Mouse (Mus musculus): ENCODE measurements around the gene Atf7. TPM values are rescaled to one million over a fixed set of nuclear protein-coding genes. Genes with fewer than 3 reads are reported as not detected.

The Atf7 gene
- polyA plus RNA-seq, 1 experiment from 2014 or later: 15.5 TPM

DNA sequence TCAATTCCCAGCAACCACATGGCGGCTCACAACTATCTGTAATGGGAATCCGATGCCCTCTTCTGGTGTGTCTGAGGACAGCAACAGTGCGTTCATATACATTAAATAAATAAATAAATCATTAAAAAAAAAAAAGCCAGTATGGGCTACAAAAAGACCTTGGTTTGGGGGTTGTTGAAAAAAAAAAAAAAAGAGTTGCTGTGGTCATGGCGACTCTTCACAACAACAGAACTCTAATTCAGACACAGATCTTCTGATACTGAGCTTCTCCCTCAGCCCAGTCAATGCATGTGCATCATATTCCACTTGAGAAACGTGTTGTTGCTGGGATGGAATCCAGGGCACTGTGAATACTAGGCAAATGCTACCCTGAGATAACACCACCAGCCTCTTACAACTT is 72.7 kb downstream of the Atf7 start:
- no peak overlapping the region for H3K9ac ChIP-seq (ENCODE audit: low read length)
- no peak overlapping the region for H3K4me2 ChIP-seq (ENCODE audit: low read depth, low read length, severe bottlenecking)
- WGBS: 94% methylated on average over 5 of the region's 5 CpGs
- ATAC-seq (replicated peaks; ENCODE audit: low FRiP score) (no peak), DNase-seq (ENCODE audit: low spot score) (no peak)
- no peaks in the 10 kb centered on the region for H3K9me3 ChIP-seq (ENCODE audit: control insufficient read depth, low read length)
- no peaks in the 10 kb centered on the region for H3K4me1 ChIP-seq (replicated peaks; ENCODE audit: control insufficient read depth, insufficient read depth, low read length)
- no peak overlapping the region for H3K4me3 ChIP-seq (ENCODE audit: low read depth, low read length)
- no peaks in the 10 kb centered on the region for H3K27me3 ChIP-seq (ENCODE audit: control insufficient read depth, insufficient read depth, low read length)
- H3K36me3 ChIP-seq (ENCODE audit: control insufficient read depth, insufficient read depth, low read length): peaks cover 3% of the 10 kb centered on the region; the same call in 1 of the 2 replicates
- no peak overlapping the region for H3K27ac ChIP-seq (ENCODE audit: low read depth, low read length)

- H3K9me3 ChIP-seq (ENCODE audit: control insufficient read depth, low read length): no peaks in the 10 kb centered on the region
- no peak overlapping the region for H3K4me2 ChIP-seq (ENCODE audit: low read depth, low read length, severe bottlenecking)
- no peaks in the 10 kb centered on the region for H3K4me1 ChIP-seq (replicated peaks; ENCODE audit: control insufficient read depth, insufficient read depth, low read length)
- no peaks in the 10 kb centered on the region for H3K27me3 ChIP-seq (ENCODE audit: control insufficient read depth, insufficient read depth, low read length)
- no peaks in the 10 kb centered on the region for H3K36me3 ChIP-seq (ENCODE audit: control insufficient read depth, insufficient read depth, low read length)
- no peak for ATAC-seq (replicated peaks; ENCODE audit: low FRiP score)
- no peak for DNase-seq (ENCODE audit: low spot score)
- 94% methylated on average over 3 of the region's 3 CpGs for WGBS
- H3K9ac ChIP-seq (ENCODE audit: low read length): no peak overlapping the region
- H3K27ac ChIP-seq (ENCODE audit: low read depth, low read length): no peak overlapping the region
- H3K4me3 ChIP-seq (ENCODE audit: low read depth, low read length): no peak overlapping the region
Measured at GRCm38 (mm10) chr15:102547478-102547877, 77.8 kb downstream of the Atf7 start.

- Histone ChIP-seq H3K27ac (ENCODE audit: low read depth, low read length) (no peak overlapping the region), H3K4me2 (ENCODE audit: low read depth, low read length, severe bottlenecking) (no peak overlapping the region), H3K4me1 (replicated peaks; ENCODE audit: control insufficient read depth, insufficient read depth, low read length) (no peaks in the 10 kb centered on the region), H3K4me3 (ENCODE audit: low read depth, low read length) (no peak overlapping the region), H3K9ac (ENCODE audit: low read length) (no peak overlapping the region), H3K36me3 (ENCODE audit: control insufficient read depth, insufficient read depth, low read length) (no peaks in the 10 kb centered on the region), H3K9me3 (ENCODE audit: control insufficient read depth, low read length) (no peaks in the 10 kb centered on the region), H3K27me3 (ENCODE audit: control insufficient read depth, insufficient read depth, low read length) (no peaks in the 10 kb centered on the region)
- no peak for DNase-seq (ENCODE audit: low spot score)
- 93% methylated on average over 3 of the region's 3 CpGs for WGBS
- ATAC-seq (replicated peaks; ENCODE audit: low FRiP score): no peak
Measured at GRCm38 (mm10) chr15:102546677-102547427, 78.4 kb downstream of the Atf7 start.

DNA sequence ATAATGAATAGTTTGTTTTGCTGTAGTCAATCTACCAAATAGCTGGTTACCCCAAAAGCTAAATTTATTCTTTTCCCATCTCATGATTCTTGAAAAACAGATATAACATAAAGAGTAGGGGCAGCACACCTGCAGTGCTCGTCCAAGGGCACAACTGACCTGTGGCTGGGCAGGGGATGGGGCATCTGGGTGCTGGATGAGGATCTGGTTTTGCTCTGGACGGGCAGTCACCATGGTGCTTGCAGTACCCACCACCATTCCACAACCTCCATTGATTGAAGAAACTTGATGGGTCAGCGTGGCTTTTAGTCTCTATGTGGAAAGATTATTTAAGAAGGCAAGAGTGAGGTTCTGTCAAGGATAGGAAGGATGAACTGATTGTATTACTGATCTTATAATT is 79.0 kb downstream of the Atf7 start:
- Histone ChIP-seq H3K4me3 (ENCODE audit: low read depth, low read length) (no peak overlapping the region), H3K4me2 (ENCODE audit: low read depth, low read length, severe bottlenecking) (no peak overlapping the region), H3K27ac (ENCODE audit: low read depth, low read length) (no peak overlapping the region), H3K27me3 (ENCODE audit: control insufficient read depth, insufficient read depth, low read length) (no peaks in the 10 kb centered on the region), H3K36me3 (ENCODE audit: control insufficient read depth, insufficient read depth, low read length) (no peaks in the 10 kb centered on the region), H3K4me1 (replicated peaks; ENCODE audit: control insufficient read depth, insufficient read depth, low read length) (no peaks in the 10 kb centered on the region), H3K9ac (ENCODE audit: low read length) (no peak overlapping the region), H3K9me3 (ENCODE audit: control insufficient read depth, low read length) (no peaks in the 10 kb centered on the region)
- 84% methylated on average over 3 of the region's 3 CpGs for WGBS
- DNase-seq (ENCODE audit: low spot score): no peak
- no peak for ATAC-seq (replicated peaks; ENCODE audit: low FRiP score)

DNA sequence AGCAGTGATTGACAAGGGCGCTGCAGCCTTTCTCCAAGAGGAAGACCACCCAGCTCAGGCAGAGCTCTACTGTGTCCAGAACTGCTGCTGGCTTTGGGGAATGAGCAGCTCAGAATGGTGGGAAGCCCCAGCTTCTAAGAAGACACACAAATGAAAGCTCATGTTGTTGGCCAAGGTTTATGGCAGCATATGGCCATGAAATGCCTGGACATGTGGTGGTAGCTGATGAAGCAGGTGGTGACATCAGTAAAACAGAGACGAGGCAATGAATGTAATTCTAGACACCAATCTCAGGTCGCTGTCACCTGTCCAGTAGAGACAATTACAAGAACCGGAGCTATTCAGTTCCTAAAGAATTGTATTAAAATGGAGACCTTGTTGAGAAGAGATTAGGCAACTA is 80.5 kb downstream of the Atf7 start:
- Histone ChIP-seq H3K36me3 (ENCODE audit: control insufficient read depth, insufficient read depth, low read length) (no peaks in the 10 kb centered on the region), H3K27me3 (ENCODE audit: control insufficient read depth, insufficient read depth, low read length) (no peaks in the 10 kb centered on the region), H3K9me3 (ENCODE audit: control insufficient read depth, low read length) (no peaks in the 10 kb centered on the region), H3K4me2 (ENCODE audit: low read depth, low read length, severe bottlenecking) (no peak overlapping the region), H3K27ac (ENCODE audit: low read depth, low read length) (no peak overlapping the region), H3K4me3 (ENCODE audit: low read depth, low read length) (no peak overlapping the region), H3K9ac (ENCODE audit: low read length) (no peak overlapping the region), H3K4me1 (replicated peaks; ENCODE audit: control insufficient read depth, insufficient read depth, low read length) (no peaks in the 10 kb centered on the region)
- 95% methylated on average over 4 of the region's 4 CpGs for WGBS
- DNase-seq (ENCODE audit: low spot score): no peak
- ATAC-seq (replicated peaks; ENCODE audit: low FRiP score): no peak

- H3K36me3 ChIP-seq (ENCODE audit: control insufficient read depth, insufficient read depth, low read length): no peaks in the 10 kb centered on the region
- DNase-seq (ENCODE audit: low spot score) (no peak), ATAC-seq (replicated peaks; ENCODE audit: low FRiP score) (no peak)
Measured at GRCm38 (mm10) chr15:102533926-102534325, 91.3 kb downstream of the Atf7 start.

GRCm38 (mm10) chr15:102532106-102532900 is 93.0 kb downstream of the Atf7 start:
- no peaks in the 10 kb centered on the region for H3K9me3 ChIP-seq (ENCODE audit: control insufficient read depth, low read length)
- H3K9ac ChIP-seq (ENCODE audit: low read length): no peak overlapping the region
- no peaks in the 10 kb centered on the region; the same call in 1 of the 2 replicates for H3K36me3 ChIP-seq (ENCODE audit: control insufficient read depth, insufficient read depth, low read length)
- no peak overlapping the region for H3K4me2 ChIP-seq (ENCODE audit: low read depth, low read length, severe bottlenecking)
- H3K4me1 ChIP-seq (replicated peaks; ENCODE audit: control insufficient read depth, insufficient read depth, low read length): no peaks in the 10 kb centered on the region
- H3K27ac ChIP-seq (ENCODE audit: low read depth, low read length): no peak overlapping the region
- no peaks in the 10 kb centered on the region for H3K27me3 ChIP-seq (ENCODE audit: control insufficient read depth, insufficient read depth, low read length)
- H3K4me3 ChIP-seq (ENCODE audit: low read depth, low read length): no peak overlapping the region
- WGBS: 86% methylated on average over 3 of the region's 3 CpGs
- ATAC-seq (replicated peaks; ENCODE audit: low FRiP score): no peak
- no peak for DNase-seq (ENCODE audit: low spot score)

More at GRCm38 (mm10) chr15:102533926-102534325, 91.3 kb downstream of the Atf7 start:
- WGBS: 96% methylated on average over 7 of the region's 7 CpGs
- no peaks in the 10 kb centered on the region for H3K4me1 ChIP-seq (replicated peaks; ENCODE audit: control insufficient read depth, insufficient read depth, low read length)
- H3K4me3 ChIP-seq (ENCODE audit: low read depth, low read length): no peak overlapping the region
- H3K27ac ChIP-seq (ENCODE audit: low read depth, low read length): no peak overlapping the region
- H3K27me3 ChIP-seq (ENCODE audit: control insufficient read depth, insufficient read depth, low read length): no peaks in the 10 kb centered on the region
- H3K4me2 ChIP-seq (ENCODE audit: low read depth, low read length, severe bottlenecking): no peak overlapping the region
- no peaks in the 10 kb centered on the region for H3K9me3 ChIP-seq (ENCODE audit: control insufficient read depth, low read length)
- no peak overlapping the region for H3K9ac ChIP-seq (ENCODE audit: low read length)

- Histone ChIP-seq H3K4me1 (replicated peaks; ENCODE audit: control insufficient read depth, insufficient read depth, low read length) (no peaks in the 10 kb centered on the region), H3K9me3 (ENCODE audit: control insufficient read depth, low read length) (no peaks in the 10 kb centered on the region), H3K9ac (ENCODE audit: low read length) (no peak overlapping the region), H3K27me3 (ENCODE audit: control insufficient read depth, insufficient read depth, low read length) (no peaks in the 10 kb centered on the region), H3K4me3 (ENCODE audit: low read depth, low read length) (no peak overlapping the region), H3K4me2 (ENCODE audit: low read depth, low read length, severe bottlenecking) (no peak overlapping the region), H3K36me3 (ENCODE audit: control insufficient read depth, insufficient read depth, low read length) (no peaks in the 10 kb centered on the region; the same call in 1 of the 2 replicates), H3K27ac (ENCODE audit: low read depth, low read length) (no peak overlapping the region)
- ATAC-seq (replicated peaks; ENCODE audit: low FRiP score): no peak
- no peak for DNase-seq (ENCODE audit: low spot score)
- 90% methylated on average over 4 of the region's 4 CpGs for WGBS
Measured at GRCm38 (mm10) chr15:102531586-102531985, 93.7 kb downstream of the Atf7 start.

Data from forebrain, embryonic 11.5 days (tissue).